Mouse (Mus musculus) myocyte (in vitro differentiated cells): ENCODE data around the gene Uap1. TPM values are rescaled to one million over a fixed set of nuclear protein-coding genes. Genes with fewer than 3 reads are reported as not detected.

ENCODE experiments used
- H3K27me3 ChIP-seq: one replicate; pipeline ENCODE4 v1.6.1; 2011; ENCODE audit not compliant: control insufficient read depth, insufficient read depth, insufficient read length
- H3K36me3 ChIP-seq: one replicate; pipeline ENCODE4 v1.6.1; 2011; ENCODE audit not compliant: control insufficient read depth, insufficient read depth
- H3K4me2 ChIP-seq: one replicate; pipeline ENCODE4 v1.6.1; 2011; ENCODE audit warnings: low read depth, control low read depth
- H3K4me3 ChIP-seq: one replicate; pipeline ENCODE4 v1.5.1; 2011; ENCODE audit warnings: mild to moderate bottlenecking, control low read depth, moderate library complexity
- H3K79me2 ChIP-seq: one replicate; pipeline ENCODE4 v1.6.1; 2011; ENCODE audit not compliant: control insufficient read depth, insufficient read depth
- H3ac ChIP-seq: one replicate; pipeline ENCODE4 v1.6.1; 2011; ENCODE audit not compliant: control insufficient read depth, insufficient read length
- CEBPB ChIP-seq: IDR thresholded peaks from 2 replicates; pipeline ENCODE4 v1.6.1; 2011; ENCODE audit warnings: mild to moderate bottlenecking, moderate library complexity; ENCODE audit not compliant: poor library complexity, insufficient read depth, severe bottlenecking
- E2F4 ChIP-seq: IDR thresholded peaks from one replicate; pipeline ENCODE4 v1.6.1; 2011; ENCODE audit warnings: mild to moderate bottlenecking, control low read depth, moderate library complexity; ENCODE audit not compliant: insufficient read depth
- MAX ChIP-seq: IDR thresholded peaks from one replicate; pipeline ENCODE4 v1.6.1; 2011; ENCODE audit warnings: low read depth, mild to moderate bottlenecking, control low read depth
- MYOD1 ChIP-seq, 3 experiments: IDR thresholded peaks; one replicate each; pipeline ENCODE4 v1.6.1; 2011; ENCODE audit warnings: control low read depth in 2 of 3, low read depth in 2 of 3, mild to moderate bottlenecking in 2 of 3, moderate library complexity in 1 of 3; ENCODE audit not compliant: insufficient read length in 2 of 3, control insufficient read depth in 1 of 3
- MYOG ChIP-seq, 3 experiments: IDR thresholded peaks; one replicate each; pipeline ENCODE4 v1.6.1; 2011; ENCODE audit warnings: control low read depth in 2 of 3, low read depth in 2 of 3, mild to moderate bottlenecking in 2 of 3; ENCODE audit not compliant: insufficient read length in 2 of 3, control insufficient read depth in 1 of 3, insufficient read depth in 1 of 3
- POLR2A ChIP-seq: IDR thresholded peaks from one replicate; pipeline ENCODE4 v1.6.1; 2011; ENCODE audit warnings: low read depth, mild to moderate bottlenecking, control low read depth, moderate library complexity; ENCODE audit not compliant: insufficient read length
- POLR2AphosphoS2 ChIP-seq: IDR thresholded peaks from one replicate; pipeline ENCODE4 v1.6.1; 2011; ENCODE audit warnings: low read depth, control low read depth; ENCODE audit not compliant: insufficient read length
- REST ChIP-seq: IDR thresholded peaks from one replicate; pipeline ENCODE4 v1.6.1; 2011; ENCODE audit warnings: mild to moderate bottlenecking, control low read depth, moderate library complexity; ENCODE audit not compliant: insufficient read depth, insufficient read length
- SRF ChIP-seq: IDR thresholded peaks from one replicate; pipeline ENCODE4 v1.6.1; 2011; ENCODE audit warnings: low read depth; ENCODE audit not compliant: control insufficient read depth, insufficient read length
- TCF12 ChIP-seq: IDR thresholded peaks from one replicate; pipeline ENCODE4 v1.6.1; 2011; ENCODE audit warnings: mild to moderate bottlenecking, control low read depth; ENCODE audit not compliant: poor library complexity, insufficient read depth, severe bottlenecking
- TCF3 ChIP-seq: IDR thresholded peaks from one replicate; pipeline ENCODE4 v1.6.1; 2011; ENCODE audit warnings: low read depth, control low read depth; ENCODE audit not compliant: insufficient read length
- USF1 ChIP-seq: IDR thresholded peaks from one replicate; pipeline ENCODE4 v1.6.1; 2011; ENCODE audit warnings: low read depth, mild to moderate bottlenecking, control low read depth, moderate library complexity
- polyA plus RNA-seq: library from polyadenylated mRNA; unstranded; fragments of >200 nt; fragmentation: generic; extraction: Trizol; gene quantifications from one replicate; pipeline ENCODE4 v1.2.1, GENCODE M21; 2012; ENCODE audit warnings: missing spikeins

Gene Uap1
- polyA plus RNA-seq, 1 experiment: 16.6 TPM

DNA sequence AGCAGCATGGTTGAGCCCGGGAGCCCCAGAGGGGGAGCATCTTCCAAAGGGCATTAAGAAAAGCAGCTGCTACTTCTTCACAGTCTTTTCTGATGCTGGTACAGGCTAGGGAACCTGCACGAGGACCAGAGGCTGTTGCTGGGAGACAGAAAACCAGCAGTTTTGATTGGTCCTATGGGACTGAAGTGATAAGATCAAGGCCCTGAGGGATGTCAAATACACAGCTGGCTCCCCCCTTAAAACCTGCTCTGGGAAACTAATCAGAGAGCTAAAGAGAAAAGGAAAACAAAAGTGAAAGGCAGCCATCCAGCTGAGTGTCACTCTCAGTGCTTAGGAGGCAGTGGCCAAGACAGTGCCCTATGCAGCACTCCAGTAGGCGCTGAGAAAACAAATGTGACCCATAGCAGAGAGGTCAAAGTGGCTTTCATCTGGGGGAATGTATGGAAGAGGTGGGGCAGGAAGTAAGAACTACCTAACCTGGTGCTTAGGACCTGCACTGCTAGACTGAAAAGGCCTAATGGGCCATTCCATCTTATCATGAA lies 14.3 kb downstream of the Uap1 start:
- H3K27me3 ChIP-seq: no peaks in the 10 kb centered on the region
- peaks cover 28% of the 10 kb centered on the region for H3K36me3 ChIP-seq
- H3K4me2 ChIP-seq: no peak overlapping the region
- no peak for TF ChIP-seq MYOG (IDR thresholded peaks at IDR 0.05; ENCODE audit: control insufficient read depth in 1 of 3, insufficient read depth in 1 of 3, insufficient read length in 2 of 3, low read depth in 2 of 3)
- no peak for TF ChIP-seq USF1
- TF ChIP-seq POLR2A: no peak
- no peak for TF ChIP-seq SRF
- no peak for TF ChIP-seq POLR2AphosphoS2
- no peak for TF ChIP-seq CEBPB
- TF ChIP-seq REST: no peak
- TF ChIP-seq MAX: no peak
- no peak for TF ChIP-seq TCF12
- H3K4me3 ChIP-seq: no peak overlapping the region
- no peak overlapping the region for H3ac ChIP-seq
- no peaks in the 10 kb centered on the region for H3K79me2 ChIP-seq

DNA sequence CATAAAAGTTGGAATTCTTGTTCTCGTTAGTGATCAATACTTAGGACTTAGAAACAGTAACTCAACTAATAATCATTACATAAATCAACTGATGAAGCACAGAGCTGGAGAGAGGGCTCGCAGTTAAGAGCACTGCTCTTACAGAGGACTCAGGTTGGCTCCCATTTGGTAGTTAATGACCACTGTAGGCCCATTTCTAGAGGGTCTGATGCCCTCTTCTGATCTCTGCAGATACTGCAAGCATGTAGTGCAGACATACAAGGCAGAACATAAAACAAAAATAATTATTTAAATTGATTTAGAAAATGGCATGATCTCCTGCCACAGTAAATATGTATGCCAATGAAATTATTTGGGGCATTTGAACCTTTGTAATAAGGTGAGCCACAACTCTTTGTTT lies 15.1 kb downstream of the Uap1 start:
- H3ac ChIP-seq: no peak overlapping the region
- peaks cover 24% of the 10 kb centered on the region for H3K36me3 ChIP-seq
- H3K27me3 ChIP-seq: no peaks in the 10 kb centered on the region
- no peak overlapping the region for H3K4me3 ChIP-seq
- no peak overlapping the region for H3K4me2 ChIP-seq
- TF ChIP-seq MAX (no peak), TCF3 (no peak), E2F4 (no peak), MYOG (IDR thresholded peaks at IDR 0.05; ENCODE audit: control insufficient read depth in 1 of 3, insufficient read depth in 1 of 3, insufficient read length in 2 of 3, low read depth in 2 of 3) (no peak), REST (no peak), POLR2A (no peak), TCF12 (no peak), SRF (no peak), USF1 (no peak), POLR2AphosphoS2 (no peak), CEBPB (no peak), MYOD1 (IDR thresholded peaks at IDR 0.05; ENCODE audit: control insufficient read depth in 1 of 3, insufficient read length in 2 of 3, low read depth in 2 of 3) (no peak)
- no peaks in the 10 kb centered on the region for H3K79me2 ChIP-seq

DNA sequence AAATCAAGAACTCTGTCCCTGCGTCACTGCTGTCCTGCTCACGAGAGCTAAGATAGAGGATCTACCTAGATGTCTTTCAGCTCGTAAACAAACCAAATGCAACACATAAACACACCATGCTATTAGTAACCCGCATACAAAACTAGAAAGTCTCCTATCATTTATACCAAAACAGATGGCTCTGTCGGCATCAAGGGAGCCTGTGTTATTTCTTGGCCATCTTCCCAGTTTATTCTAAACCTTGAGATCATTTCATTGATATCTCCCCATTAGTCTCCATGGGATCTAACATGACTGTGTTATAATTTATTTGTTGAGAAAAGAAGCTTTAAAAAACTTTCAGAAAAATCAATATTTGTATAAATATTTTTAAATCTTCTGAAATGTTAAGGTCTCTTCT lies 19.0 kb downstream of the Uap1 start:
- TF ChIP-seq POLR2A (no peak), MAX (no peak), SRF (no peak), USF1 (no peak), TCF3 (no peak), CEBPB (no peak), REST (no peak), POLR2AphosphoS2 (no peak), MYOD1 (IDR thresholded peaks at IDR 0.05; ENCODE audit: control insufficient read depth in 1 of 3, insufficient read length in 2 of 3, low read depth in 2 of 3) (no peak), E2F4 (no peak), TCF12 (no peak), MYOG (IDR thresholded peaks at IDR 0.05; ENCODE audit: control insufficient read depth in 1 of 3, insufficient read depth in 1 of 3, insufficient read length in 2 of 3, low read depth in 2 of 3) (no peak)
- H3K36me3 ChIP-seq: peaks cover 17% of the 10 kb centered on the region

DNA sequence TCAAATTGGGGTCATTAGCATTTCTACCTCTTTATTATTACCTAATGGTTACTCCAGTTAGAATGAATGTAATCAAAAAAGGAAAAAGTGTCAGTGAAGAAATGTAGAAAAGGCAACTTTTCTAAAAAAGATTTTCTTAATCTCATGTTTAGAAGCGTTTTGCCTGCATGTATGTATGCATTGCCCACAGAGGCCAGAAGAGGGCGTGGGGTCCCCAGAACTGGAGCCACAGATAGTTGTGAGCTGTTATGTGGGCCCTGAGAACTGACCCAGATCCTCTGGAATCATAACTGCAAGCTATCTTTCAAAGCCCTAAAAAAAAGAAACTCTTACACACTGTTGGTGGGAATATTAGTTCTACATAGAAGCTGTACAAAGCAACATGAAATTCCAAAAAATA lies 19.5 kb downstream of the Uap1 start:
- Histone ChIP-seq H3ac (no peak overlapping the region), H3K27me3 (no peaks in the 10 kb centered on the region), H3K4me2 (no peak overlapping the region), H3K79me2 (no peaks in the 10 kb centered on the region), H3K4me3 (no peak overlapping the region), H3K36me3 (peaks cover 19% of the 10 kb centered on the region)
- TF ChIP-seq USF1 (no peak), REST (no peak), SRF (no peak), TCF12 (no peak), MYOG (IDR thresholded peaks at IDR 0.05; ENCODE audit: control insufficient read depth in 1 of 3, insufficient read depth in 1 of 3, insufficient read length in 2 of 3, low read depth in 2 of 3) (no peak), MAX (no peak), E2F4 (no peak), MYOD1 (IDR thresholded peaks at IDR 0.05; ENCODE audit: control insufficient read depth in 1 of 3, insufficient read length in 2 of 3, low read depth in 2 of 3) (no peak), POLR2A (no peak), CEBPB (no peak), TCF3 (no peak)

More for the DNA sequence above, 19.0 kb downstream of the Uap1 start:
- no peak overlapping the region for H3K4me2 ChIP-seq
- no peaks in the 10 kb centered on the region for H3K27me3 ChIP-seq
- H3ac ChIP-seq: no peak overlapping the region
- no peak overlapping the region for H3K4me3 ChIP-seq
- no peaks in the 10 kb centered on the region for H3K79me2 ChIP-seq

DNA sequence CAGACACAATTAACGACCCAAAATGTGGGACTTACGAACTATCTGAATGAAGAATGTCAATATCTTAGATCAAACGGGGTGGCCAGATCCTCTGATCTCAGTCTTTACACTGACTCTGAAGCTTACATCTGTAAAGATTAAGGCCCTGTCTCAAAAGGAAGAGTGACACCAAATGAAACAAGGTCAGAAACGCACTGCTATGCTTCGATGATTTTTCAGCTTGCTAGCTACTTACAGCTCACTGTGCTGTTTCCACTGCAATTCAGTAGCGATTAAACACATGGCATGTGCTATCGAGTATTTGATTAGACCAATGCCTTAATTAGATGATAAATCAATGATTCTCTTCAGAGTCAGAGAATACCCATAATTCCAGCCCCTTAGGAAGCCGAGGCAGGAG lies 20.8 kb downstream of the Uap1 start:
- H3ac ChIP-seq: no peak overlapping the region
- H3K4me3 ChIP-seq: no peak overlapping the region
- no peak overlapping the region for H3K4me2 ChIP-seq
- H3K36me3 ChIP-seq: peaks cover 32% of the 10 kb centered on the region
- TF ChIP-seq SRF (no peak), MYOG (IDR thresholded peaks at IDR 0.05; ENCODE audit: control insufficient read depth in 1 of 3, insufficient read depth in 1 of 3, insufficient read length in 2 of 3, low read depth in 2 of 3) (no peak), USF1 (no peak), CEBPB (no peak), MYOD1 (IDR thresholded peaks at IDR 0.05; ENCODE audit: control insufficient read depth in 1 of 3, insufficient read length in 2 of 3, low read depth in 2 of 3) (no peak), TCF3 (no peak), POLR2AphosphoS2 (no peak), E2F4 (no peak), POLR2A (no peak)
- H3K79me2 ChIP-seq: no peaks in the 10 kb centered on the region
- H3K27me3 ChIP-seq: no peaks in the 10 kb centered on the region
